Mouse (Mus musculus): ENCODE results near the gene Slc22a27.

DNA sequence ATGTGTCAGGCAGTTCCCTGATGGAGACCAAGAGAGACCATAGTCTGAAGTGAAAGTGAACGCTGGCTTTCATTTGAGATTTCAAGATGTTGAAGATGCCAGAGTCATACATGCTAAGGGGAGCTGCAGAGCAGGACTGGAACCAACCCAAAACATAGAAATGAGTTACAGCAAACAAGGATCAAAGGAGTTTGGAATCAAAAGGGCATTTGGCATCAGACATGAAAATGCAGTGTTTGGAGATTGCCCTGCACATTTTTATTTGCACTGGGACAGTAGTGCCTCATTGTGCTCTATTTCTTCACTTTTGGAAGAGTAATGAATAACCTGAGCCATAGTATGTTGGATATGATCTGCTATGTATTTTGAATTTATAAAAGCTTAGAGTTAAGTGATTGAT lies 89.2 kb downstream of the Slc22a27 start:
- TF ChIP-seq E2F4 (IDR thresholded peaks at IDR 0.05; ENCODE audit: insufficient replicate concordance, low read depth, low read length) (no peak), ZKSCAN1 (IDR thresholded peaks at IDR 0.05; ENCODE audit: borderline replicate concordance, low read depth, low read length) (no peak), POLR2A (IDR thresholded peaks at IDR 0.05; ENCODE audit: low read depth, low read length) (no peak), SIN3A (IDR thresholded peaks at IDR 0.05; ENCODE audit: low read length) (no peak), CTCF (conservative IDR thresholded peaks at IDR 0.05 in 1 of 2, IDR thresholded peaks at IDR 0.05 in 1 of 2; ENCODE audit: low read depth in 2 of 2, low read length in 2 of 2) (no peak), KAT2A (IDR thresholded peaks at IDR 0.05; ENCODE audit: insufficient replicate concordance, low read length) (no peak), GABPA (IDR thresholded peaks at IDR 0.05; ENCODE audit: insufficient replicate concordance, low read depth, low read length) (no peak), TBP (conservative IDR thresholded peaks at IDR 0.05; ENCODE audit: low read depth, low read length) (no peak), EP300 (IDR thresholded peaks at IDR 0.05; ENCODE audit: low read length) (no peak)
